Mouse (Mus musculus) olfactory bulb, adult 2 months (tissue): ENCODE results near the gene Mtmr12.

Experiments
- CTCF ChIP-seq: fragments of 200-500 bp; IDR thresholded peaks from 2 replicates; pipeline ENCODE4 v1.5.1; 2012; ENCODE audit warnings: low read depth, mild to moderate bottlenecking, low read length, moderate library complexity; ENCODE audit not compliant: insufficient read depth
- POLR2A ChIP-seq: fragments of 200-500 bp; IDR thresholded peaks from 2 replicates; pipeline ENCODE4 v1.6.1; 2012; ENCODE audit warnings: mild to moderate bottlenecking, low read depth, low read length, moderate library complexity; ENCODE audit not compliant: insufficient read depth

DNA sequence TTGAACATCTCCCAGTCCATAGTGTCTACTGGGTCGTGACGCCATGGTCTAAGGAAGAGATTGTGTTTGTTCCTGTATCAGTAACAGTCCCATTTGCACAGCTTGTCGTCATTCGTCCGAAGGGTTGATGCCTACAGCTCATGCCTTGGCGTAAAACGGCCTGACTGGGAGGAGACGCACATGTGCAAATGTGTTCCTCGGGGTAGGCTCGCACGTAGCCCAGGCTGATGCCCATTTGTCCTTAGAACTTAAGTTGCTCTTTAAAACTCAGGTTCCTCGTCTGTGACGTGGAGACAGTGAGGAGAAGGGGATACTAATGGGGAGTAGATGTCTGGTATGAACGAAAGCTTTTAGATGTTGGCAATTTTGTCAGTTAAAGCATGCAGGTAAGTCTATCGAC, 22.1 kb downstream of the Mtmr12 start:
- TF ChIP-seq CTCF (no peak), POLR2A (no peak)
